Mouse (Mus musculus): Measurements from ENCODE around the gene Mtmr11. TPM values are rescaled to one million over a fixed set of nuclear protein-coding genes. Genes with fewer than 3 reads are reported as not detected.
"Not testable (repeated sequence)": the region's sequence is repeated elsewhere in the genome, so short reads cannot be mapped to it uniquely, and the experiment has no call there.

The Mtmr11 gene
- polyA plus RNA-seq, 1 experiment from 2014 or later: 11.8 TPM

- ATAC-seq (ENCODE audit: low FRiP score, low TSS enrichment): no peak
- DNase-seq: no peak
- Histone ChIP-seq H3K4me2 (ENCODE audit: low read length) (peak overlapping the region; percentile 98), H3K27ac (replicated peaks; ENCODE audit: low read depth, low read length) (no peak overlapping the region), H3K9me3 (ENCODE audit: control insufficient read depth, low read length) (no peaks in the 10 kb centered on the region), H3K4me1 (ENCODE audit: control insufficient read depth, insufficient read depth, low read length) (peaks cover 15% of the 10 kb centered on the region), H3K27me3 (ENCODE audit: control insufficient read depth, insufficient read depth, low read length) (no peaks in the 10 kb centered on the region), H3K4me3 (replicated peaks; ENCODE audit: low read depth, low read length) (peak overlapping the region; percentile 60; the same call in 1 of the 2 replicates), H3K36me3 (ENCODE audit: control insufficient read depth, insufficient read depth, low read length) (peaks cover 42% of the 10 kb centered on the region), H3K9ac (replicated peaks; ENCODE audit: low read length) (no peak overlapping the region)
- WGBS: 96% methylated on average over 11 of the region's 11 CpGs
These were observed 34.0 kb downstream of the Mtmr11 start for GRCm38 (mm10) chr3:96195616-96196313.

GRCm38 (mm10) chr3:96196437-96197128 lies 34.8 kb downstream of the Mtmr11 start:
- DNase-seq (no peak), ATAC-seq (ENCODE audit: low FRiP score, low TSS enrichment) (peak; percentile 7; the same call in 1 of the 2 replicates)
- Histone ChIP-seq H3K36me3 (ENCODE audit: control insufficient read depth, insufficient read depth, low read length) (peaks cover 35% of the 10 kb centered on the region), H3K4me1 (ENCODE audit: control insufficient read depth, insufficient read depth, low read length) (peaks cover 15% of the 10 kb centered on the region), H3K27ac (replicated peaks; ENCODE audit: low read depth, low read length) (peak overlapping the region; percentile 98), H3K9ac (replicated peaks; ENCODE audit: low read length) (peak overlapping the region; percentile 91), H3K4me2 (ENCODE audit: low read length) (peak overlapping the region; percentile 98), H3K9me3 (ENCODE audit: control insufficient read depth, low read length) (no peaks in the 10 kb centered on the region), H3K4me3 (replicated peaks; ENCODE audit: low read depth, low read length) (peak overlapping the region; percentile 60), H3K27me3 (ENCODE audit: control insufficient read depth, insufficient read depth, low read length) (no peaks in the 10 kb centered on the region)
- WGBS: 20% methylated on average over 27 of the region's 27 CpGs

- H3K36me3 ChIP-seq (ENCODE audit: control insufficient read depth, insufficient read depth, low read length): peaks cover 29% of the 10 kb centered on the region
- under 1% methylated on average over 50 of the region's 50 CpGs for WGBS
- H3K9me3 ChIP-seq (ENCODE audit: control insufficient read depth, low read length): no peaks in the 10 kb centered on the region
- peak overlapping the region; percentile 98 for H3K4me2 ChIP-seq (ENCODE audit: low read length)
- H3K4me3 ChIP-seq (replicated peaks; ENCODE audit: low read depth, low read length): peak overlapping the region; percentile 60
- peaks cover 15% of the 10 kb centered on the region for H3K4me1 ChIP-seq (ENCODE audit: control insufficient read depth, insufficient read depth, low read length)
- DNase-seq: peak; percentile 96
- H3K27ac ChIP-seq (replicated peaks; ENCODE audit: low read depth, low read length): peak overlapping the region; percentile 98
- peak overlapping the region; percentile 91 for H3K9ac ChIP-seq (replicated peaks; ENCODE audit: low read length)
- ATAC-seq (ENCODE audit: low FRiP score, low TSS enrichment): peak; percentile 94
- H3K27me3 ChIP-seq (ENCODE audit: control insufficient read depth, insufficient read depth, low read length): no peaks in the 10 kb centered on the region
These were observed 35.4 kb downstream of the Mtmr11 start for GRCm38 (mm10) chr3:96197129-96197749.

- peaks cover 15% of the 10 kb centered on the region for H3K4me1 ChIP-seq (ENCODE audit: control insufficient read depth, insufficient read depth, low read length)
- 0 out of 2 replicates have a peak overlapping the region, but pooled peaks have one; percentile 22 for H3K27ac ChIP-seq (replicated peaks; ENCODE audit: low read depth, low read length)
- WGBS: 2% methylated on average over 6 of the region's 6 CpGs
- ATAC-seq (ENCODE audit: low FRiP score, low TSS enrichment) (no peak), DNase-seq (peak; percentile 50)
- H3K4me2 ChIP-seq (ENCODE audit: low read length): peak overlapping the region; percentile 98
- H3K27me3 ChIP-seq (ENCODE audit: control insufficient read depth, insufficient read depth, low read length): no peaks in the 10 kb centered on the region
- peak overlapping the region; percentile 60 for H3K4me3 ChIP-seq (replicated peaks; ENCODE audit: low read depth, low read length)
- H3K9ac ChIP-seq (replicated peaks; ENCODE audit: low read length): peak overlapping the region; percentile 28; the same call in 1 of the 2 replicates
- peaks cover 20% of the 10 kb centered on the region for H3K36me3 ChIP-seq (ENCODE audit: control insufficient read depth, insufficient read depth, low read length)
- H3K9me3 ChIP-seq (ENCODE audit: control insufficient read depth, low read length): no peaks in the 10 kb centered on the region
These were observed 36.4 kb downstream of the Mtmr11 start for GRCm38 (mm10) chr3:96198181-96198580.

GRCm38 (mm10) chr3:96198601-96199251 lies 36.9 kb downstream of the Mtmr11 start:
- not testable (repeated sequence) for H3K9ac ChIP-seq (replicated peaks; ENCODE audit: low read length)
- WGBS: 27% methylated on average over 7 of the region's 8 CpGs

GRCm38 (mm10) chr3:96199731-96200130 lies 37.9 kb downstream of the Mtmr11 start:
- Histone ChIP-seq H3K9me3 (ENCODE audit: control insufficient read depth, low read length) (no peaks in the 10 kb centered on the region), H3K4me3 (replicated peaks; ENCODE audit: low read depth, low read length) (no peak overlapping the region), H3K9ac (replicated peaks; ENCODE audit: low read length) (no peak overlapping the region), H3K4me1 (ENCODE audit: control insufficient read depth, insufficient read depth, low read length) (peaks cover 15% of the 10 kb centered on the region), H3K36me3 (ENCODE audit: control insufficient read depth, insufficient read depth, low read length) (peaks cover 5% of the 10 kb centered on the region; the same call in 1 of the 2 replicates), H3K27me3 (ENCODE audit: control insufficient read depth, insufficient read depth, low read length) (no peaks in the 10 kb centered on the region), H3K4me2 (ENCODE audit: low read length) (no peak overlapping the region), H3K27ac (replicated peaks; ENCODE audit: low read depth, low read length) (no peak overlapping the region)
- DNase-seq: no peak
- 86% methylated on average over 2 of the region's 2 CpGs for WGBS
- no peak for ATAC-seq (ENCODE audit: low FRiP score, low TSS enrichment)

More at GRCm38 (mm10) chr3:96198601-96199251, 36.9 kb downstream of the Mtmr11 start:
- Histone ChIP-seq H3K4me2 (ENCODE audit: low read length) (peak overlapping the region; percentile 98), H3K36me3 (ENCODE audit: control insufficient read depth, insufficient read depth, low read length) (peaks cover 15% of the 10 kb centered on the region), H3K4me1 (ENCODE audit: control insufficient read depth, insufficient read depth, low read length) (peaks cover 15% of the 10 kb centered on the region)
- not testable (repeated sequence) for DNase-seq; H3K27ac ChIP-seq (replicated peaks; ENCODE audit: low read depth, low read length); H3K9me3 ChIP-seq (ENCODE audit: control insufficient read depth, low read length); H3K4me3 ChIP-seq (replicated peaks; ENCODE audit: low read depth, low read length); H3K27me3 ChIP-seq (ENCODE audit: control insufficient read depth, insufficient read depth, low read length); ATAC-seq (ENCODE audit: low FRiP score, low TSS enrichment)

GRCm38 (mm10) chr3:96207819-96208218 lies 46.0 kb downstream of the Mtmr11 start:
- Histone ChIP-seq H3K36me3 (ENCODE audit: control insufficient read depth, insufficient read depth, low read length) (no peaks in the 10 kb centered on the region), H3K9me3 (ENCODE audit: control insufficient read depth, low read length) (no peaks in the 10 kb centered on the region), H3K27me3 (ENCODE audit: control insufficient read depth, insufficient read depth, low read length) (no peaks in the 10 kb centered on the region), H3K4me3 (replicated peaks; ENCODE audit: low read depth, low read length) (no peak overlapping the region), H3K4me1 (ENCODE audit: control insufficient read depth, insufficient read depth, low read length) (no peaks in the 10 kb centered on the region), H3K27ac (replicated peaks; ENCODE audit: low read depth, low read length) (no peak overlapping the region), H3K4me2 (ENCODE audit: low read length) (no peak overlapping the region), H3K9ac (replicated peaks; ENCODE audit: low read length) (no peak overlapping the region)
- DNase-seq (peak; percentile 11), ATAC-seq (ENCODE audit: low FRiP score, low TSS enrichment) (no peak)
- WGBS: 86% methylated on average over 3 of the region's 3 CpGs

- H3K4me1 ChIP-seq (ENCODE audit: control insufficient read depth, insufficient read depth, low read length): no peaks in the 10 kb centered on the region
- H3K36me3 ChIP-seq (ENCODE audit: control insufficient read depth, insufficient read depth, low read length): no peaks in the 10 kb centered on the region
- H3K4me2 ChIP-seq (ENCODE audit: low read length): no peak overlapping the region
- H3K27ac ChIP-seq (replicated peaks; ENCODE audit: low read depth, low read length): no peak overlapping the region
- ATAC-seq (ENCODE audit: low FRiP score, low TSS enrichment) (no peak), DNase-seq (peak; percentile 15)
- H3K27me3 ChIP-seq (ENCODE audit: control insufficient read depth, insufficient read depth, low read length): no peaks in the 10 kb centered on the region
- no peak overlapping the region for H3K9ac ChIP-seq (replicated peaks; ENCODE audit: low read length)
- WGBS: 18% methylated on average over 15 of the region's 15 CpGs
- no peaks in the 10 kb centered on the region for H3K9me3 ChIP-seq (ENCODE audit: control insufficient read depth, low read length)
- no peak overlapping the region for H3K4me3 ChIP-seq (replicated peaks; ENCODE audit: low read depth, low read length)
These were observed 47.4 kb downstream of the Mtmr11 start for GRCm38 (mm10) chr3:96209242-96209641.

Measured in midbrain, embryonic 14.5 days (tissue).